Mouse (Mus musculus): ENCODE data around the gene Pde4d.

GRCm38 (mm10) chr13:109568638-109569468, 1119.1 kb downstream of the Pde4d start:
- TF ChIP-seq CTCF (IDR thresholded peaks at IDR 0.05; ENCODE audit: low read depth), result no peak
- no peak for TF ChIP-seq EP300 (optimal IDR thresholded peaks at IDR 0.05)

Measured in stomach, postnatal 0 days (tissue).